Mouse (Mus musculus) gastrocnemius, postnatal 36 days (tissue): ENCODE results near the gene Rapgefl1. TPM values are rescaled to one million over a fixed set of nuclear protein-coding genes. Genes with fewer than 3 reads are reported as not detected.

Experiments used
- DNase-seq, 2 experiments: peaks; one replicate each; pipeline ENCODE4 v3.0.0; 2022
- intact Hi-C: fragments of 180-260 bp; cut with DNase I; formaldehyde crosslinking; loops from one replicate; pipeline ENCODE4 v1.15.1; 2025
- total RNA-seq, 2 experiments: library from RNA; stranded (reverse); gene quantifications; 2 replicates each; pipeline ENCODE4 v1.2.3; 2021

The Rapgefl1 gene
- total RNA-seq, 2 experiments from 2014 or later = 0.12 to 0.15 TPM

- intact Hi-C loops = no loop called here
- no peak for DNase-seq
These were observed 66.1 kb downstream of the Rapgefl1 start for GRCm38 (mm10) chr11:98902621-98903245.

Other genes with a start within 250 kb of the Rapgefl1 start
- 10 to 100 TPM; 20.9 to 24.0 TPM for gene Ormdl3, start 249.4 kb upstream of the Rapgefl1 start, total RNA-seq
- gene Lrrc3c, start 238.5 kb upstream of the Rapgefl1 start, total RNA-seq = not detected
- gene Gm12355, start 211.1 kb upstream of the Rapgefl1 start, total RNA-seq = 1 to 10 TPM; 3.0 to 4.2 TPM
- gene Gsdma3, start 210.4 kb upstream of the Rapgefl1 start, total RNA-seq = 10 to 100 TPM in 1 of 2 experiments, 1 to 10 TPM in 1; 1.8 to 22.5 TPM
- gene Gsdma2, start 190.0 kb upstream of the Rapgefl1 start, total RNA-seq = 1 to 10 TPM in 1 of 2 experiments, not detected in 1; 1.7 TPM
- under 1 TPM; 0.31 to 0.76 TPM for gene Gsdma, start 172.4 kb upstream of the Rapgefl1 start, total RNA-seq
- gene Psmd3, start 154.2 kb upstream of the Rapgefl1 start, total RNA-seq = 10 to 100 TPM; 88.1 to 91.9 TPM
- not detected for gene Csf3, start 135.5 kb upstream of the Rapgefl1 start, total RNA-seq
- 10 to 100 TPM; 41.4 to 41.9 TPM for gene Med24, start 107.3 kb upstream of the Rapgefl1 start, total RNA-seq
- 10 to 100 TPM; 72.6 to 75.7 TPM for gene Thra, start 96.1 kb upstream of the Rapgefl1 start, total RNA-seq
- 100 to 1,000 TPM in 1 of 2 experiments, 10 to 100 TPM in 1; 86.6 to 139 TPM for gene Nr1d1, start 61.5 kb upstream of the Rapgefl1 start, total RNA-seq
- 10 to 100 TPM; 49.0 to 51.4 TPM for gene Msl1, start 41.3 kb upstream of the Rapgefl1 start, total RNA-seq
- 10 to 100 TPM; 14.2 to 21.4 TPM for gene Casc3, start 31.9 kb upstream of the Rapgefl1 start, total RNA-seq
- 1 to 10 TPM; 5.6 to 6.7 TPM for gene Wipf2, start 26.9 kb downstream of the Rapgefl1 start, total RNA-seq
- gene Cdc6, start 71.0 kb downstream of the Rapgefl1 start, total RNA-seq = under 1 TPM; 0.20 to 0.64 TPM
- 10 to 100 TPM in 1 of 2 experiments, 1 to 10 TPM in 1; 8.7 to 13.2 TPM for gene Rara, start 91.0 kb downstream of the Rapgefl1 start, total RNA-seq
- not detected for gene Gjd3, start 146.2 kb downstream of the Rapgefl1 start, total RNA-seq
- gene Top2a, start 187.4 kb downstream of the Rapgefl1 start, total RNA-seq = 1 to 10 TPM; 2.9 to 4.5 TPM
- 10 to 100 TPM; 32.0 to 41.9 TPM for gene Igfbp4, start 204.5 kb downstream of the Rapgefl1 start, total RNA-seq